Mouse (Mus musculus): Measurements from ENCODE around the gene Klf12.
"Not testable (repeated sequence)": the region's sequence is repeated elsewhere in the genome, so short reads cannot be mapped to it uniquely, and the experiment has no call there.

The Klf12 gene

GRCm38 (mm10) chr14:99886503-99886902 is 398.0 kb downstream of the Klf12 start:
- no peak for DNase-seq (ENCODE audit: low read depth, low spot score)

GRCm38 (mm10) chr14:99885562-99885961 is 398.9 kb downstream of the Klf12 start:
- no peak for DNase-seq (ENCODE audit: low read depth, low spot score)

- no peak for DNase-seq (ENCODE audit: low read depth, low spot score)
These were observed 399.4 kb downstream of the Klf12 start for GRCm38 (mm10) chr14:99885128-99885527.

- DNase-seq (ENCODE audit: low read depth, low spot score), result no peak
These were observed 407.5 kb downstream of the Klf12 start for GRCm38 (mm10) chr14:99876791-99877578.

- no peak for DNase-seq (ENCODE audit: low read depth, low spot score)
These were observed 410.8 kb downstream of the Klf12 start for GRCm38 (mm10) chr14:99873725-99874124.

GRCm38 (mm10) chr14:99856158-99857011 is 428.1 kb downstream of the Klf12 start:
- DNase-seq (ENCODE audit: low read depth, low spot score), result no peak

GRCm38 (mm10) chr14:99854467-99854807 is 430.0 kb downstream of the Klf12 start:
- DNase-seq (ENCODE audit: low read depth, low spot score), result not testable (repeated sequence)

- DNase-seq (ENCODE audit: low read depth, low spot score), result not testable (repeated sequence)
These were observed 430.6 kb downstream of the Klf12 start for GRCm38 (mm10) chr14:99853769-99854466.

GRCm38 (mm10) chr14:99850350-99850749 is 434.1 kb downstream of the Klf12 start:
- no peak for DNase-seq (ENCODE audit: low read depth, low spot score)

GRCm38 (mm10) chr14:99847502-99847901 is 437.0 kb downstream of the Klf12 start:
- no peak for DNase-seq (ENCODE audit: low read depth, low spot score)

GRCm38 (mm10) chr14:99826713-99827112 is 457.8 kb downstream of the Klf12 start:
- no peak for DNase-seq (ENCODE audit: low read depth, low spot score)
